Mouse (Mus musculus) cerebellum, adult 18-20 months (tissue): Measurements from ENCODE around the gene Rab11fip3.
A peak's percentile ranks its signal among the peaks of the same experiment; 100 is the strongest.

Experiments used
- DNase-seq, 2 experiments: peaks; one replicate each; pipeline ENCODE4 v3.0.0; 2021

Gene Rab11fip3

GRCm38 (mm10) chr17:25953161-25953560 is 116.2 kb downstream of the Rab11fip3 start:
- peak; percentile 77 to 81 for DNase-seq

GRCm38 (mm10) chr17:25951803-25952623 is 117.3 kb downstream of the Rab11fip3 start, which contains the start of gene A930017K11Rik:
Gene A930017K11Rik, minus strand, starts transcription at chr17:25952565.
- DNase-seq: peak; percentile 65 to 71

GRCm38 (mm10) chr17:25951225-25951802 is 118.0 kb downstream of the Rab11fip3 start:
- DNase-seq: peak; percentile 50 to 63

- DNase-seq: peak in 1 of 2 experiments; percentile 45
Observed at GRCm38 (mm10) chr17:25950706-25951105, 118.6 kb downstream of the Rab11fip3 start.

- DNase-seq: no peak
Observed at GRCm38 (mm10) chr17:25949981-25950380, 119.4 kb downstream of the Rab11fip3 start.

- no peak for DNase-seq
Observed at GRCm38 (mm10) chr17:25948051-25948450, 121.3 kb downstream of the Rab11fip3 start.

- no peak for DNase-seq
Observed at GRCm38 (mm10) chr17:25947576-25947975, 121.8 kb downstream of the Rab11fip3 start.

GRCm38 (mm10) chr17:25946891-25947290 is 122.5 kb downstream of the Rab11fip3 start:
- DNase-seq: no peak

- DNase-seq: no peak
Observed at GRCm38 (mm10) chr17:25946349-25946748, 123.0 kb downstream of the Rab11fip3 start.

GRCm38 (mm10) chr17:25945517-25946155 is 123.7 kb downstream of the Rab11fip3 start:
- no peak for DNase-seq

- no peak for DNase-seq
Observed at GRCm38 (mm10) chr17:25944366-25945163, 124.8 kb downstream of the Rab11fip3 start, which contains the start of the genes Pigq and Nhlrc4. Gene Pigq, minus strand, starts transcription at chr17:25944936. Gene Nhlrc4, minus strand, starts transcription at chr17:25944961.

- DNase-seq: no peak
Observed at GRCm38 (mm10) chr17:25943769-25944168, 125.6 kb downstream of the Rab11fip3 start.

GRCm38 (mm10) chr17:25943221-25943620 is 126.1 kb downstream of the Rab11fip3 start:
- DNase-seq: no peak

GRCm38 (mm10) chr17:25942597-25943151 is 126.7 kb downstream of the Rab11fip3 start:
- no peak for DNase-seq

- peak; percentile 67 to 90 for DNase-seq
Observed at GRCm38 (mm10) chr17:25941511-25942241, 127.7 kb downstream of the Rab11fip3 start.
